Mouse (Mus musculus) kidney, embryonic 14.5 days (tissue): ENCODE measurements around the gene Zxdc. TPM values are rescaled to one million over a fixed set of nuclear protein-coding genes. Genes with fewer than 3 reads are reported as not detected.

Experiments used
- ATAC-seq: fragments of 200-750 bp; cut with Nextera tagmentation; 2 replicates; pipeline ENCODE4 v1.8.0; 2017; ENCODE audit warnings: moderate number of reproducible peaks, mild to moderate bottlenecking, moderate TSS enrichment, moderate library complexity; ENCODE audit not compliant: low FRiP score, low TSS enrichment
- H3K27ac ChIP-seq: fragments of 300-500 bp; sonication (generic); 2 replicates; pipeline ENCODE4 v1.5.1; 2014; ENCODE audit warnings: low read depth, mild to moderate bottlenecking, low read length, moderate library complexity, mixed read lengths
- H3K27me3 ChIP-seq: fragments of 300-500 bp; sonication (generic); 2 replicates; pipeline ENCODE4 v1.6.1; 2014; ENCODE audit warnings: mild to moderate bottlenecking, low read length; ENCODE audit not compliant: control insufficient read depth, insufficient read depth
- H3K36me3 ChIP-seq: fragments of 300-500 bp; sonication (generic); 2 replicates; pipeline ENCODE4 v1.6.1; 2014; ENCODE audit warnings: low read length, mixed read lengths; ENCODE audit not compliant: control insufficient read depth, insufficient read depth
- H3K4me1 ChIP-seq: fragments of 300-500 bp; sonication (generic); 2 replicates; pipeline ENCODE4 v1.6.1; 2014; ENCODE audit warnings: low read length, mixed read lengths; ENCODE audit not compliant: control insufficient read depth, insufficient read depth
- H3K4me2 ChIP-seq: fragments of 300-500 bp; sonication (generic); replicated peaks from 2 replicates; pipeline ENCODE4 v1.6.1; 2014; ENCODE audit warnings: low read depth, mild to moderate bottlenecking, low read length
- H3K4me3 ChIP-seq: fragments of 300-500 bp; sonication (generic); 2 replicates; pipeline ENCODE4 v1.5.1; 2014; ENCODE audit warnings: mild to moderate bottlenecking, low read length
- H3K9ac ChIP-seq: fragments of 300-500 bp; sonication (generic); 2 replicates; pipeline ENCODE4 v1.6.1; 2014; ENCODE audit warnings: low read depth, mild to moderate bottlenecking, low read length, moderate library complexity
- H3K9me3 ChIP-seq: fragments of 300-500 bp; sonication (generic); 2 replicates; pipeline ENCODE4 v1.6.1; 2016; ENCODE audit warnings: low read length; ENCODE audit not compliant: control insufficient read depth
- WGBS: fragments of 180-500 bp; shearing (Covaris S2); extraction: QIAGEN DNeasy Blood & Tissue Kit; methylation state at CpG from one replicate; pipeline ENCODE4 v1.1.7; 2014; 5-methylcytosine and 5-hydroxymethylcytosine counted together
- polyA plus RNA-seq: library from polyadenylated mRNA; unstranded; fragments of >200 nt; fragmentation: Nextera tagmentation; extraction: Ambion mirVana; gene quantifications from 2 replicates; pipeline ENCODE4 v1.2.1, GENCODE M21; 2014

Zxdc gene
- polyA plus RNA-seq, 1 experiment from 2014 or later = 12.9 TPM

GRCm38 (mm10) chr6:90360922-90361614 lies 8.2 kb upstream of the Zxdc start:
- Histone ChIP-seq H3K27ac (no peak overlapping the region), H3K36me3 (no peaks in the 10 kb centered on the region), H3K4me3 (no peak overlapping the region), H3K9me3 (no peaks in the 10 kb centered on the region), H3K27me3 (0 out of 2 replicates have a peak, but pooled peaks cover under 1% of the 10 kb centered on the region), H3K9ac (no peak overlapping the region), H3K4me1 (peaks cover 15% of the 10 kb centered on the region), H3K4me2 (no peak overlapping the region)
- 87% methylated on average over 6 of the region's 6 CpGs for WGBS
- no peak for ATAC-seq

- 82% methylated on average over 5 of the region's 5 CpGs for WGBS
- no peaks in the 10 kb centered on the region for H3K27me3 ChIP-seq
- H3K36me3 ChIP-seq = no peaks in the 10 kb centered on the region
- no peak overlapping the region for H3K27ac ChIP-seq
- no peak overlapping the region for H3K4me2 ChIP-seq
- H3K9ac ChIP-seq = no peak overlapping the region
- peaks cover 15% of the 10 kb centered on the region for H3K4me1 ChIP-seq
- no peak overlapping the region for H3K4me3 ChIP-seq
- ATAC-seq = no peak
- H3K9me3 ChIP-seq = no peaks in the 10 kb centered on the region
Measured at GRCm38 (mm10) chr6:90363301-90363700, 6.0 kb upstream of the Zxdc start.

GRCm38 (mm10) chr6:90369725-90370553 lies 647 bp downstream of the Zxdc start:
- H3K9me3 ChIP-seq = no peaks in the 10 kb centered on the region
- peak overlapping the region; percentile 98 for H3K4me2 ChIP-seq
- H3K27me3 ChIP-seq = no peaks in the 10 kb centered on the region
- peak overlapping the region; percentile 87 for H3K9ac ChIP-seq
- peak overlapping the region; percentile 92 for H3K4me3 ChIP-seq
- ATAC-seq = peak; percentile 87
- WGBS = under 1% methylated on average over 81 of the region's 98 CpGs
- peaks cover 15% of the 10 kb centered on the region for H3K4me1 ChIP-seq
- peak overlapping the region; percentile 67; the same call in 1 of the 2 replicates for H3K27ac ChIP-seq
- H3K36me3 ChIP-seq = peaks cover 28% of the 10 kb centered on the region

GRCm38 (mm10) chr6:90374647-90375046 lies 5.4 kb downstream of the Zxdc start:
- Histone ChIP-seq H3K4me3 (no peak overlapping the region), H3K27me3 (no peaks in the 10 kb centered on the region), H3K9ac (no peak overlapping the region), H3K27ac (no peak overlapping the region), H3K4me1 (peaks cover 15% of the 10 kb centered on the region), H3K36me3 (peaks cover 66% of the 10 kb centered on the region), H3K9me3 (no peaks in the 10 kb centered on the region), H3K4me2 (no peak overlapping the region)
- ATAC-seq = no peak
- 92% methylated on average over 4 of the region's 4 CpGs for WGBS

- Histone ChIP-seq H3K4me3 (no peak overlapping the region), H3K27me3 (no peaks in the 10 kb centered on the region), H3K4me2 (no peak overlapping the region), H3K27ac (no peak overlapping the region), H3K36me3 (peaks cover 89% of the 10 kb centered on the region), H3K9ac (no peak overlapping the region), H3K9me3 (no peaks in the 10 kb centered on the region), H3K4me1 (no peaks in the 10 kb centered on the region)
- no peak for ATAC-seq
- WGBS = 97% methylated on average over 2 of the region's 2 CpGs
Measured at GRCm38 (mm10) chr6:90377708-90378107, 8.4 kb downstream of the Zxdc start.

- ATAC-seq = no peak
- no peak overlapping the region for H3K4me3 ChIP-seq
- no peaks in the 10 kb centered on the region for H3K27me3 ChIP-seq
- H3K27ac ChIP-seq = no peak overlapping the region
- H3K4me1 ChIP-seq = no peaks in the 10 kb centered on the region
- 95% methylated on average over 2 of the region's 2 CpGs for WGBS
- no peak overlapping the region for H3K4me2 ChIP-seq
- H3K9ac ChIP-seq = no peak overlapping the region
- H3K9me3 ChIP-seq = no peaks in the 10 kb centered on the region
- peaks cover 88% of the 10 kb centered on the region for H3K36me3 ChIP-seq
Measured at GRCm38 (mm10) chr6:90381465-90381864, 12.2 kb downstream of the Zxdc start.

GRCm38 (mm10) chr6:90390629-90391028 lies 21.3 kb downstream of the Zxdc start:
- Histone ChIP-seq H3K4me2 (no peak overlapping the region), H3K4me3 (no peak overlapping the region), H3K4me1 (no peaks in the 10 kb centered on the region), H3K27ac (no peak overlapping the region), H3K36me3 (peaks cover 44% of the 10 kb centered on the region), H3K9ac (no peak overlapping the region), H3K9me3 (no peaks in the 10 kb centered on the region), H3K27me3 (no peaks in the 10 kb centered on the region)
- ATAC-seq = no peak
- WGBS = 86% methylated on average over 4 of the region's 4 CpGs

GRCm38 (mm10) chr6:90393948-90394347 lies 24.7 kb downstream of the Zxdc start:
- no peaks in the 10 kb centered on the region for H3K9me3 ChIP-seq
- no peak overlapping the region for H3K4me3 ChIP-seq
- no peak for ATAC-seq
- no peaks in the 10 kb centered on the region for H3K27me3 ChIP-seq
- H3K4me1 ChIP-seq = no peaks in the 10 kb centered on the region
- H3K4me2 ChIP-seq = no peak overlapping the region
- no peak overlapping the region for H3K9ac ChIP-seq
- WGBS = 32% methylated on average over 3 of the region's 3 CpGs
- H3K36me3 ChIP-seq = peaks cover 15% of the 10 kb centered on the region
- H3K27ac ChIP-seq = no peak overlapping the region

- Histone ChIP-seq H3K4me3 (no peak overlapping the region), H3K4me1 (no peaks in the 10 kb centered on the region), H3K27me3 (no peaks in the 10 kb centered on the region), H3K9ac (no peak overlapping the region), H3K27ac (no peak overlapping the region), H3K9me3 (no peaks in the 10 kb centered on the region), H3K36me3 (peaks cover 10% of the 10 kb centered on the region; the same call in 1 of the 2 replicates), H3K4me2 (no peak overlapping the region)
- 89% methylated on average over 2 of the region's 2 CpGs for WGBS
- ATAC-seq = no peak
Measured at GRCm38 (mm10) chr6:90395751-90396150, 26.5 kb downstream of the Zxdc start.
